Mouse (Mus musculus): ENCODE measurements at regions not wholly inside any gene's neighbourhood (a gene's known extent, or its start where the extent isn't known, plus 50 kb on each side); places are given as distances from the start of the nearest gene placed in this dataset.

- Histone ChIP-seq H3K27me3 (replicated peaks; ENCODE audit: control insufficient read depth, insufficient read depth, low read length) (no peaks in the 10 kb centered on the region), H3K4me2 (ENCODE audit: low read length) (peak overlapping the region; percentile 28; the same call in 1 of the 2 replicates), H3K4me1 (replicated peaks; ENCODE audit: control insufficient read depth, insufficient read depth, low read length) (peaks cover 4% of the 10 kb centered on the region; the same call in 1 of the 2 replicates), H3K27ac (ENCODE audit: low read length) (peak overlapping the region; percentile 70), H3K36me3 (ENCODE audit: control insufficient read depth, insufficient read depth) (no peaks in the 10 kb centered on the region), H3K4me3 (replicated peaks; ENCODE audit: low read length) (no peak overlapping the region), H3K9ac (replicated peaks; ENCODE audit: low read depth, low read length) (peak overlapping the region; percentile 50), H3K9me3 (ENCODE audit: control insufficient read depth, low read length) (peaks cover 7% of the 10 kb centered on the region; the same call in 1 of the 2 replicates)
- peak; percentile 98 for ATAC-seq
- WGBS = 4% methylated on average over 9 of the region's 9 CpGs
Observed at GRCm38 (mm10) chr8:23360850-23361274, 949.7 kb downstream of the Mrps31 start.

All from forebrain, embryonic 16.5 days (tissue).